Mouse (Mus musculus) layer of hippocampus, postnatal 25 days (tissue): ENCODE measurements at regions not wholly inside any gene's neighbourhood (a gene's known extent, or its start where the extent isn't known, plus 50 kb on each side); places are given as distances from the start of the nearest gene placed in this dataset.

Source experiments
- DNase-seq, 2 experiments: peaks; one replicate each; pipeline ENCODE4 v3.0.0; 2022; ENCODE audit warnings: mixed read lengths in 2 of 2, low spot score in 1 of 2; ENCODE audit errors: extremely low spot score in 1 of 2

GRCm38 (mm10) chr6:117237096-117237495, 68.8 kb downstream of the Cxcl12 start:
- DNase-seq, result no peak

- DNase-seq, result no peak
Measured at GRCm38 (mm10) chr6:117241206-117241605, 72.9 kb downstream of the Cxcl12 start.

- no peak for DNase-seq
Measured at GRCm38 (mm10) chr6:117245398-117245797, 77.1 kb downstream of the Cxcl12 start.

DNA sequence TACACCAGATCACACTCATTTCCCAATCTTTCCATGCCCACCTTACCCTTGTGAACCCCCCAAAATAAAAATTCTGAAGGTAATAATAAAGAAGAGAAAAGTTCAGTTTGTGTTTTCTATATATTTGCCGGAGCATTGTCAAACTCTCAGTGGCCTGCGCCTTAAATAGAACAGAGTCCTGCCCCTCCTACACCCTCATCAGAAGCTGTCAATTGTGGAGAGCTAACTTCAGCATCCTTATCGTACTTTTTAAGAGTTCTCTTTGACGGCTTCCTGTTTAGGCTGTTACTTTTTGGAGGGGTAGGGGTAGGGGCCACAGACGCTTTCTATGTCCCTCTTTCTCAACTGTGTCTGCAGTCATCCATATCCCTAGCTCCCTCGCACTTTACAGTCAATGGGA, 77.5 kb downstream of the Cxcl12 start:
- no peak for DNase-seq

DNA sequence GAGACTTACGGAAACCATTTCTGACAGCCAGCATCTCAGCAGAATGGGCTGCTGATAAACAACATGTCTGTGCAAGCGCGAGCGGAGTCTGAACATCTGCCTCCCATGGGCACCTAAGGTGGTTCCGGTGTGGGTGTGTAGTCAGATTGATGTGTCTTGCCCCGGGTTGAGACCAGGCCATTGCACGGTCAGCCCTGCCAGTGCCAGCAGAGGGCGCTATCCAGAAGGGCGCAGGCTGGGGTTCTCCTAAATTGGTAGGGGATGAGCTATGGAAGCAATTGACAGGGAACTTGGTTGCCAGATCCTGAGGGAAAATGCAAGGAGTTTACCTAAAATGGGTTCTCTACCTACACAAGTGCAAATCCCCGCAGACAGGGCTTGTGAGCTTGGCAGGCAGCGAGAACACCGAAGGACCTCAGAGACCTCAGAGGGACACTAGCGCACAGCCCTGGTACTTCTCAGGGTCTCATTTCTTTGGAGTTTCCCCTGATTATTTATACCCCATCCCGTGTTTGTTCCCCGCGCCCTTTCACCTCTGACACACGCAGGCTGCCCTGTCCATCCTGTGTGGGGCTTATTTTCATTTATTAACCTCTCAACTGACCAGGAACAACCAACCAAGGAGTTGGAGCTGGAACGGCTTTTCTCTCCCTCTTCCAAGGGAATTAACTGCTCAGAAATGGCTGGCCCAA, 81.0 kb downstream of the Cxcl12 start:
- DNase-seq, result peak in 1 of 2 experiments; percentile 35

DNA sequence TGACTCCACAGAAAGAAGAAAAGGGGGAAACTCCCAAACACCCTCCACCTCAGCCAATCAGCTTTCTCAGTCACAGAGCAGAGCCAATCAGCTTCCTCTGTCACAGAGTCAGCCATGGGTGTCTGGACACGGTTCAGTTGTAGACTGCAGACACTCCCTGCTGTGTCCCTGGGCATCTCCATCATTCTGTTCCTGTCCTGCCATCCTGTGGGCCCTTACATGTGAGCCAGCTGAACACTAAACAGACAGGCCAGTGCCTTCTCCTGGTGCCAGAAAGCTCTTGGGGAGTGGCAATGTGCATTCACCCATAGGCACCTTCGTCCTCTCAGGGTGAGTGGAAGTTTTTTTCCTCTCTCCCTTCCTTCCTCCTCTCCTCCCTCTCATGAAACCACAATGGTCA, 81.7 kb downstream of the Cxcl12 start:
- DNase-seq, result no peak

DNA sequence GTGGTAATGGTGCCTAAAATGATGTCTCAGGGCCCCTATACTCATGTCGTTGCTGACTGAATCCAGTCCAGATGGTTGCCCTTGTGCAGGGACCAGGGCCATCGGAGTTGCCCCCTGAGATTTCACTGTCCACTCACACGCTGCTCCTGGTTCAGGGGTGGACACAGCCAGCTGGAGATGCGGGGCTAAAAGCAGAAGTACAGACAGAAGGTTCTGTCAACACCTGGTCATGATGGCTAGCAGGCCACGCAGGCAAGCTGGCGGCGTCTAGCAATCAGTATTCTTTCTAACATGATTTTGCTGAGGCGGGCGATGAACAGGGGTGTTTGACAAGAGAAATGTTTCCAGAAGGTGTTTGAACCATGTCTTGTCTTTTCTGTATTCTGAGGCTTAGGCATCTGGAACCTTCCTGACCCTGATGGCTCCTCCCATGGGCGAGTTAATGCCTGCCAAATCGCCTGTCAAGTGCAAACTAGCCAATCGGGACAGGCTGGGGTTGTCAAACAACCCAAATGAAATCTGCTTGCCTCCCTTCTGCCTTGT, 83.1 kb downstream of the Cxcl12 start:
- no peak for DNase-seq

DNA sequence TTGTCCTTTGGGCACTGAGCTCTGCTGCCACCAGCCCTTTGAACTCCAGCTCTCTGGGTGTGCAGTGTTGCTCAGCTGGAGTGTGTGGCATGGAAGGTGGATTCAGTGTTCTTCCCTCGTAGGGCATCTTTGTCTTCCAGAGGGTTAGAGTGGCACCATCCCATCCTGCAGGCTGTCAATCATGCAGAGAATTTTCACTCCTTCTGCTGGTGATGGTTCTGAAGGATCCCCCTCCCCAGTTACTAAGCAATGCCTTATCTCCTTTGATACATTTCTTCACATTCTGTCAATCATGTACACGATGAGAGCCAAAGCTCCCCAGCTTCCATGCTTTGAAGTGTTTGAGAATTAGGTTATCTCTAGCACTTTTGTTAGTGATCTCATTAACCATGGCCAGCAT, 84.0 kb downstream of the Cxcl12 start:
- no peak for DNase-seq

GRCm38 (mm10) chr6:117253036-117253435, 84.7 kb downstream of the Cxcl12 start:
- no peak for DNase-seq

DNA sequence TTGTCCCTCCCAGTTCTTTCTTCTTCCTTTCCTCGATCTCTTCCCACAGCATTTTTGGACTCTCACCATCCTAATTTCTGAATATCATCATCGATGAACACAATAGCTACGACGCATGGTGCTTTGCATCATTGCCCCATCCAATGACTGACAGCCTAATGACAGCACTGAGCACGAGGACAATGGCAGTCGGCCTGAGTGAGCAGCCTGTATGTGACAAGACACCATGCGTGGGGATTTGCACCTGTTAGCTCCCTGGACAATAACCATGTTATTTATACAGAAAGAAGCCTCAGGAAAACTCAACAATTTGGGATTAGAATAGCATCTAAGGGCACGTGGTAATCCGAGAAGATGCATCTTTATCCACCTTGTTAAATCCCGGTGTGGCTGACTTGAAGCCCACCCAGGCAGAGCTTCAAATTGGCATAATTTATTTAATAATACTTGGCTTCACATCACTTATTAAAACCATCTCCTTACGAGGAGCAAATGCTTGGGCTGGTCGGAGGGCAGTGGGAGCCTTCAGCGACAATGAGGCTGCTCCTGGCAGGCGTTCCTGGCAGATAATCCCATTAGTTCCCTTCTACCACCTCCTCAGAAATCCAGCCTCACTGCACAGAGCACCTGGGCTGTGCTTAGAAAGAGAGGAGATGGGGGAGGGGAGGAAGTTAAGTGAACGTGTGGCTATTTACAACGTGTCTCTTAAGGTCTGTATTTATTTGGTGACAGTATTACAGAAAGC, 85.4 kb downstream of the Cxcl12 start:
- DNase-seq, result no peak

GRCm38 (mm10) chr6:117254620-117255228, 86.4 kb downstream of the Cxcl12 start:
- DNase-seq, result peak; percentile 44 to 74

- DNase-seq, result no peak
Measured at GRCm38 (mm10) chr6:117255399-117256098, 87.2 kb downstream of the Cxcl12 start.

- DNase-seq, result no peak
Measured at GRCm38 (mm10) chr6:117256099-117256471, 87.8 kb downstream of the Cxcl12 start.

- DNase-seq, result no peak
Measured at GRCm38 (mm10) chr6:117257591-117257990, 89.3 kb downstream of the Cxcl12 start.

DNA sequence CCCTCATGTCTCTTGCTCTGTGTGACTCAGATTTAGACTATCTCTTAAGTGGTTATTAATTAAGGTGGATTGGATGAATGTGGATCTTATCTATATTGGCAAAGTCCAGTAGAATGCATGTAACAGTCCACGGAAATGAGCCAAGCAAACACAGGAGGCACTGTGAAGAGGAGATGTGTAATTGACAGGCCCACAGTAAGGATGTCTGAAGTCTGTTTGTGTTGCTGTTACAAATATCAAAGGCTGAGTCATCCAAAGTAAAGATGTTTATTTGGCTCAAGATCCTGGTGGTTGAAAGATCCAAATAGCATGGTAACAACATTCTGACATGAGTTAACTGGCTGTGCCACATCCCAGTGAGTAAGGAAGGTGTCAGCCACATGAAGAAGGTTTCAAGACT, 99.6 kb downstream of the Cxcl12 start:
- no peak for DNase-seq

DNA sequence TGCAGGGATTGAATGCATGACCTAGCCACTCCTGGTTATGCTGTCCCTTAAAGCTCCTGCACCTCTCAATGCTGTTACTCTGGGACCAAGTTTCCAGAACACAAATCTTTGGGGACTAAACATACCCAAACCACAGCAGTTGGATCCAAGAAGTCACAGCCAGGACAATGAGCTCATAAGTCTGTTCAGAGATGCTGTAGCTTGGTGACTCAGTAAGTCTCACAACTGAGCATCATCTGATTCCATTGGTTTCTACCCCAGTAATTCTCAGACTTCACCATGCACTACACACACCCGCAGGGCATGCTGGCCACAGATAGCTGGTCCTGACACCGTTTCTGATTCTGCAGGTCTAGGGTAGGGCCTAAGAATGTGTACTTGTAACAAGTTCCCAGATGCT, 100.0 kb downstream of the Cxcl12 start:
- DNase-seq, result no peak

- DNase-seq, result no peak
Measured at GRCm38 (mm10) chr6:117270261-117270660, 101.9 kb downstream of the Cxcl12 start.

- DNase-seq, result no peak
Measured at GRCm38 (mm10) chr6:117271562-117272226, 103.4 kb downstream of the Cxcl12 start.

DNA sequence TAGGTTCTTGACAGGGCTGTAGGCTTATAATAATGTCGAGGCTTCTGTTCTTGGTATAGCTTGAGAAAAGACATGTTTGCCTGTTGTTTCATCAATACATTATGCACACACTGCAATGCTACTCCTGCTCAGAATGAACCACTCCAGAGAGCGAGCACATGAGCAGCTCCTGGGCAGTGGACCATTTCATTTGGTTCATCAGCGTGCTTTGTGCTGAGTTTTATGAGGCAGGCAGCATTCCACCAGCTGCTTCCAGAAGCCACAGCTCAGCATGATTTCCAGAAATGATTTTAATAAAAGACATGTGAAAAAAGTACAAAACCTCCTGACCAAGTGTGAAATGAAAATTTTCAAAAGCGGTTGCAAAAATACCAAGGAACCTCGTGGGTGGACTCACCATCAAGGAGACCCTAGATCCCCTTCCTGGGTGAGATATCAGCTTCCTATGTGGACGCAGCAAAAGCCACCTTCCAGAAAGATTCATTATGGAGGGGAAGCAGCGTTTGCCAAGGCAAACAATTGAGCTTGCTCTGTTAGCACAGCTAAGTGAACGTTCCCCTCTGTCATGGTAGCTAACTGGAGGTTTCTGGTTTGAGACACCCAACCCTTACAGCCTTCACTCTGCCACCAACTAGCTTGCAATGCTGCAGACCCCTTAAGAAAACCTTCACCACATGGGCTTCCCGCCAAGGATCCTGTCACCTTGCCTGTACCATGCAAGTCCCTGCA, 104.1 kb downstream of the Cxcl12 start:
- DNase-seq, result no peak

DNA sequence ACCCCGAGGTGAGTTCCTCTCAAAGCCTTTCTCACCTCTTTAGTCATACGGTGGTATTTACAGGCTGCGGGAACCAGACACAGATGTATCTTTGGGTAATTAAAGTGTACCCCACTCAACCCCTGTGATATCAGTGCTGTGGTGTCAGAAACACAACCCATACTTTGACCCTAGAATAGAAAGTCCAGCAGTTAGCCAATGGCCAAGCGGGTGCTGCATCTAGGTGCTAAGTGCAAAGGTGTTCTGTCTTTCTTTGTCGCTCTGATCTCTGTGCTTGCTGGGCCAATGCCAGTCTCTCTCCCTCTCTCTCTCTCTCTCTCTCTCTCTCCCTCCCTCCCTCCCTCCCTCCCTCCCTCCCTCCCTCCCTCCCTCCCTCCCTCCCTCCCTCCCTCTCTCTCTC, 107.6 kb downstream of the Cxcl12 start:
- DNase-seq, result no peak
